Mouse (Mus musculus): ENCODE data around the gene Ube3b.

Gene Ube3b

GRCm38 (mm10) chr5:114410429-114410828 lies 30.0 kb downstream of the Ube3b start:
- Histone ChIP-seq H3K4me1 (replicated peaks; ENCODE audit: low read depth, low read length) (peaks cover 50% of the 10 kb centered on the region), H3K36me3 (ENCODE audit: insufficient read depth, low read length) (peaks cover 100% of the 10 kb centered on the region), H3K27me3 (ENCODE audit: insufficient read depth, low read length) (no peaks in the 10 kb centered on the region), H3K9me3 (ENCODE audit: low read length) (no peaks in the 10 kb centered on the region), H3K4me3 (replicated peaks; ENCODE audit: low read length) (peak overlapping the region; percentile 43; the same call in 1 of the 2 replicates)
- TF ChIP-seq CTCF (conservative IDR thresholded peaks at IDR 0.05; ENCODE audit: low read length) (no peak), NANOG (IDR thresholded peaks at IDR 0.05; ENCODE audit: borderline replicate concordance, low read length) (no peak), POU5F1 (IDR thresholded peaks at IDR 0.05; ENCODE audit: borderline replicate concordance, low read length) (no peak)

GRCm38 (mm10) chr5:114412361-114412998 lies 32.1 kb downstream of the Ube3b start:
- Histone ChIP-seq H3K36me3 (ENCODE audit: insufficient read depth, low read length) (peaks cover 100% of the 10 kb centered on the region), H3K4me1 (replicated peaks; ENCODE audit: low read depth, low read length) (peaks cover 31% of the 10 kb centered on the region), H3K27me3 (ENCODE audit: insufficient read depth, low read length) (no peaks in the 10 kb centered on the region), H3K9me3 (ENCODE audit: low read length) (no peaks in the 10 kb centered on the region), H3K4me3 (replicated peaks; ENCODE audit: low read length) (no peak overlapping the region)
- TF ChIP-seq POU5F1 (IDR thresholded peaks at IDR 0.05; ENCODE audit: borderline replicate concordance, low read length) (no peak), NANOG (IDR thresholded peaks at IDR 0.05; ENCODE audit: borderline replicate concordance, low read length) (no peak), CTCF (conservative IDR thresholded peaks at IDR 0.05; ENCODE audit: low read length) (no peak)

- Histone ChIP-seq H3K36me3 (ENCODE audit: insufficient read depth, low read length) (peaks cover 100% of the 10 kb centered on the region), H3K27me3 (ENCODE audit: insufficient read depth, low read length) (no peaks in the 10 kb centered on the region), H3K4me3 (replicated peaks; ENCODE audit: low read length) (no peak overlapping the region), H3K9me3 (ENCODE audit: low read length) (no peaks in the 10 kb centered on the region), H3K4me1 (replicated peaks; ENCODE audit: low read depth, low read length) (peaks cover 31% of the 10 kb centered on the region)
- TF ChIP-seq NANOG (IDR thresholded peaks at IDR 0.05; ENCODE audit: borderline replicate concordance, low read length) (no peak), POU5F1 (IDR thresholded peaks at IDR 0.05; ENCODE audit: borderline replicate concordance, low read length) (no peak), CTCF (conservative IDR thresholded peaks at IDR 0.05; ENCODE audit: low read length) (no peak)
Measured at GRCm38 (mm10) chr5:114413067-114413735, 32.8 kb downstream of the Ube3b start.

- Histone ChIP-seq H3K4me3 (replicated peaks; ENCODE audit: low read length) (no peak overlapping the region), H3K27me3 (ENCODE audit: insufficient read depth, low read length) (no peaks in the 10 kb centered on the region)
- TF ChIP-seq CTCF (conservative IDR thresholded peaks at IDR 0.05; ENCODE audit: low read length) (no peak), NANOG (IDR thresholded peaks at IDR 0.05; ENCODE audit: borderline replicate concordance, low read length) (no peak), POU5F1 (IDR thresholded peaks at IDR 0.05; ENCODE audit: borderline replicate concordance, low read length) (no peak)
Measured at GRCm38 (mm10) chr5:114415606-114416005, 35.2 kb downstream of the Ube3b start.

GRCm38 (mm10) chr5:114416855-114417254 lies 36.4 kb downstream of the Ube3b start:
- Histone ChIP-seq H3K4me3 (replicated peaks; ENCODE audit: low read length) (no peak overlapping the region), H3K9me3 (ENCODE audit: low read length) (no peaks in the 10 kb centered on the region), H3K36me3 (ENCODE audit: insufficient read depth, low read length) (peaks cover 97% of the 10 kb centered on the region), H3K4me1 (replicated peaks; ENCODE audit: low read depth, low read length) (peaks cover 33% of the 10 kb centered on the region), H3K27me3 (ENCODE audit: insufficient read depth, low read length) (no peaks in the 10 kb centered on the region)
- no peak for TF ChIP-seq POU5F1 (IDR thresholded peaks at IDR 0.05; ENCODE audit: borderline replicate concordance, low read length)

More at GRCm38 (mm10) chr5:114415606-114416005, 35.2 kb downstream of the Ube3b start:
- H3K4me1 ChIP-seq (replicated peaks; ENCODE audit: low read depth, low read length), result peaks cover 36% of the 10 kb centered on the region
- no peaks in the 10 kb centered on the region for H3K9me3 ChIP-seq (ENCODE audit: low read length)
- H3K36me3 ChIP-seq (ENCODE audit: insufficient read depth, low read length), result peaks cover 100% of the 10 kb centered on the region

GRCm38 (mm10) chr5:114418541-114418940 lies 38.1 kb downstream of the Ube3b start:
- H3K36me3 ChIP-seq (ENCODE audit: insufficient read depth, low read length), result peaks cover 80% of the 10 kb centered on the region
- no peak overlapping the region for H3K4me3 ChIP-seq (replicated peaks; ENCODE audit: low read length)
- TF ChIP-seq CTCF (conservative IDR thresholded peaks at IDR 0.05; ENCODE audit: low read length) (peak; percentile 43), POU5F1 (IDR thresholded peaks at IDR 0.05; ENCODE audit: borderline replicate concordance, low read length) (no peak)
- no peaks in the 10 kb centered on the region for H3K27me3 ChIP-seq (ENCODE audit: insufficient read depth, low read length)
- no peaks in the 10 kb centered on the region for H3K9me3 ChIP-seq (ENCODE audit: low read length)
- H3K4me1 ChIP-seq (replicated peaks; ENCODE audit: low read depth, low read length), result peaks cover 24% of the 10 kb centered on the region

GRCm38 (mm10) chr5:114421561-114422298 lies 41.3 kb downstream of the Ube3b start:
- TF ChIP-seq POU5F1 (IDR thresholded peaks at IDR 0.05; ENCODE audit: borderline replicate concordance, low read length) (no peak), CTCF (conservative IDR thresholded peaks at IDR 0.05; ENCODE audit: low read length) (no peak), NANOG (IDR thresholded peaks at IDR 0.05; ENCODE audit: borderline replicate concordance, low read length) (no peak)
- H3K36me3 ChIP-seq (ENCODE audit: insufficient read depth, low read length), result peaks cover 48% of the 10 kb centered on the region
- peaks cover 24% of the 10 kb centered on the region for H3K4me1 ChIP-seq (replicated peaks; ENCODE audit: low read depth, low read length)
- no peaks in the 10 kb centered on the region for H3K9me3 ChIP-seq (ENCODE audit: low read length)
- no peak overlapping the region for H3K4me3 ChIP-seq (replicated peaks; ENCODE audit: low read length)
- no peaks in the 10 kb centered on the region for H3K27me3 ChIP-seq (ENCODE audit: insufficient read depth, low read length)

GRCm38 (mm10) chr5:114422591-114422990 lies 42.2 kb downstream of the Ube3b start:
- peaks cover 26% of the 10 kb centered on the region for H3K4me1 ChIP-seq (replicated peaks; ENCODE audit: low read depth, low read length)
- no peaks in the 10 kb centered on the region for H3K9me3 ChIP-seq (ENCODE audit: low read length)
- TF ChIP-seq CTCF (conservative IDR thresholded peaks at IDR 0.05; ENCODE audit: low read length), result no peak
- no peak for TF ChIP-seq NANOG (IDR thresholded peaks at IDR 0.05; ENCODE audit: borderline replicate concordance, low read length)
- TF ChIP-seq POU5F1 (IDR thresholded peaks at IDR 0.05; ENCODE audit: borderline replicate concordance, low read length), result no peak
- no peak overlapping the region for H3K4me3 ChIP-seq (replicated peaks; ENCODE audit: low read length)
- H3K27me3 ChIP-seq (ENCODE audit: insufficient read depth, low read length), result no peaks in the 10 kb centered on the region
- H3K36me3 ChIP-seq (ENCODE audit: insufficient read depth, low read length), result peaks cover 40% of the 10 kb centered on the region
